Mouse (Mus musculus) brown adipose tissue, adult 24 weeks (tissue): ENCODE measurements around the gene Grip2. TPM values are rescaled to one million over a fixed set of nuclear protein-coding genes. Genes with fewer than 3 reads are reported as not detected.

Experiments
- polyA plus RNA-seq: library from polyadenylated mRNA; stranded (reverse); fragments of >200 nt; gene quantifications from 2 replicates; pipeline ENCODE4 v1.2.4, GENCODE M21; 2012; ENCODE audit not compliant: missing spikeins, insufficient read depth, insufficient read length

Grip2 gene
- polyA plus RNA-seq, 1 experiment, result 0.48 TPM

Other genes starting within 250 kb of the Grip2 start
- 33.0 and 38.9 TPM in 2 replicates for gene Slc6a6, start 143.2 kb downstream of the Grip2 start, polyA plus RNA-seq
- gene Ccdc174, start 50.8 kb upstream of the Grip2 start, polyA plus RNA-seq, result 16.1 and 16.5 TPM in 2 replicates
- not detected in 2 replicates for gene 4930590J08Rik, start 75.6 kb upstream of the Grip2 start, polyA plus RNA-seq
- gene Fgd5, start 151.6 kb upstream of the Grip2 start, polyA plus RNA-seq, result 3.8 and 8.7 TPM in 2 replicates